Mouse (Mus musculus) spleen, postnatal 10 days (tissue): ENCODE data around the gene Tardbp.

Experiments used
- DNase-seq, 2 experiments: peaks; one replicate each; pipeline ENCODE4 v3.0.0; 2021 to 2022; ENCODE audit warnings: low spot score in 2 of 2

Gene Tardbp

DNA sequence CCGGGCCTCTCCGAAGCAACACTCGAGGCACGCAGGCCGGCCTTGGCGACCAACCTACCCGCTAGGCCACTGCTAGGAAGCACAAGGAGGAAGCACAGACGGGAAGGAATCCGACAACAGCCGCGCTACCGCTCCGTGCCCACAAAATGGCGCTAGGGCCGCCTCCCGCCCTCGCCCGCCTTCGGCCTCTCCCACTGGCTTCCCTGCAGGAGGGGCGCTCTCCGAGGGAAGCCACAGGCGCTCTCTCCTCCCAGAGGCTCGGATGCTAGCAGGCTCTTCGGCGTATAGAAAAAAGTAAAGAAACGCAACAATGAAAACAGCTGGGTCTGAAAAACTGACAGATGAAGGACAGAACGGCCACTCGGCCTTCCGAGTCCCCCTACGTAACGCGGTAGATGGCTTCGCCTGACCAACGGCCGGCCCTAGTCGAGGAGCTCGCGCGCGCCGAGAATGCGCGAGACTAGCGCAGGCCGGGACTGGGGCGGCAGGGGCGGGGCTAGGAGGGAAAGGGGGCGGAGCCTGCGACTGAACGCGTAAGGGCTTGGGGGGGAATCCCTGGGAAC, at the start of gene Tardbp:
TSS of gene Tardbp (minus strand) at position 397 of the 563 bp plus-strand sequence.
- peak; percentile 96 to 99 for DNase-seq

DNA sequence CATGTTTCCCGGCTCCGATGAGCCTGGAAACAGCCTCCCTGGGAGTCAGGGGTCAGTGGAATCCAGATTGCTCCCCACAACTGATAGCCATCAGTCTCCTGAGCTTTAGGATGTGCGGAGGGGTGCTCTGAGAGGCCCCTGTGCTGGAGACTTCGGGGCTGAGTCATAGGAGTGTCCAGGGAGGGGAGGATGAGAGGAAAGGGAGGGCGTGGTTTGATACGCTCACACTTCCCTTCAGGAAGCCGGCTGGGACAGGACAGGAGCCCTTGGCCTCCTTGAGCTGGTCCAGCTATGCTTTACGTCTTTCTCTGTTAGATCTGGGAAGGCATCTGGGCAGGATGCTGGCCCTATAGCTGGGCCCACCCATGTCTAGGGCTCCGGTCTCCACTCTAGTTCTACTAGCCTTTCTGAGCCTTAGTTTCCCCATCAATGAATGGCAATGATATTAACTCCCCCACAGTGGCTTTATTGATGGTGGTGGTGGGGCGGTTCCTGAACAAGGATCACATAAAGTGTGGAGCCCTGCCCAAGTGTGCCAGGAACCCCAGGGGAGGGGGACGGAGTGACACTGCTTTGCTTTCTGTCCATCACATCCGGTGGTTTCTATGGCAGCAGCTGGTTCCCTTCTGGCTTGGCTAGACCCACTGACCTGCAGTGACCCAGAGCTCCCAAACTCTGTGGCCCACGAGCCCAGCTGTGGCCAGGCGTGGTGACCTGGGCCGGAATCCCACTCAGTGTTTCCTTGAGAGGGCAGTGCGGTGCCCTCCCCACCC, 49.6 kb upstream of the Tardbp start:
- no peak for DNase-seq

DNA sequence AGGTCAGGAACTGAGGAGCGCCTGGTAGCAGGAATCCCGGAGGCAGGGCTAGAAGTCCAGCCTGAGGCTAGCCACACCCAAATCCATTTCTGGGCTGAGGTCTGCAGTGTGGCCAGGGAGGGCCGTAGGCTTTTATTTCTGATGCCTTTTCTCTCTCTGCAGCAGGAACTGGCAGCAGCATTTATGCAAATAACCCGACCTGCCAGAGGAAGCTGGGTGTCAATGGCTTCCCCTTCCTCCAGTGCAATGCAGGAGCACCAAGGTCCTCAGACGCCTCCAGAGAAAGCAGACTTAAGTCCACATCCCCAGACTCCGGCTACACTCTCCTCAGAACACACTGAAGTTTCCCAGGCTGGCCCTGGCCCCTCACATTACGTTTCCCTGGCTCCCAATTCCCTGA, 48.2 kb upstream of the Tardbp start:
- DNase-seq, result peak in 1 of 2 experiments; percentile 42

DNA sequence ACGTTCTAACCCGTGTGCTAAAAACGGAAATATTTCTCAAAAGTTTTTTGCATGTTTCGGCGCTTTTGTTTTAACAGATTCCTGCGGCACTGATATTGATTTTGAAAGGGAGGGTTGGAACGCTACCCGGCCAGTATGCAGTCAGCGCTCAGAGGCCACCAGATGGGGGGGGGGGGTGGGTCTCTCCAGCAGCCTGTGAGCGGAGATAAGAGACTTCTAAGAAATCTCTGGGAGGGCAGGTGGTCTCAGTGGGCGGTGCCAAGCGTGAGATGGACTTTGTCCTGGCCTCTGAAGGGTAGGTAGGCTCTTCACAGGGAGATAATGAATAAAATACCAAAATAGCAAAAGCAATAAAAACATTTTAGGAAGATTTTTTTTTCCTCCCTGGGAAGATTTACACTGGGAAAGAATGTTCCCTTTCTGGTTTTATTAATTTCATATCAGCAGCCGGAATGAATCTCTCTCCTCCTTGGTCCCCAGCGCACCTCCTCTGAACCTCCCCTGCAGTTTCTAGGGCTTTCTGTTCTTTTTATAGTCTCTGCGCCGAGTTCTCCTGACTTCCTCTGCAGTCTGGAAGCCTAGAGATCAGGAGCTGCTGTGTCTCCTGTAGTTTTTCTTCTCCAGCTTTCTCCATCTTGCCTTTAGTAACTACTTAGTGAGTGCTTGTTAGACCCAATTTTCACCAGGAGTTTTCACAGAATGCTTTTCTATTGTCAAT, 44.6 kb upstream of the Tardbp start:
- no peak for DNase-seq

DNA sequence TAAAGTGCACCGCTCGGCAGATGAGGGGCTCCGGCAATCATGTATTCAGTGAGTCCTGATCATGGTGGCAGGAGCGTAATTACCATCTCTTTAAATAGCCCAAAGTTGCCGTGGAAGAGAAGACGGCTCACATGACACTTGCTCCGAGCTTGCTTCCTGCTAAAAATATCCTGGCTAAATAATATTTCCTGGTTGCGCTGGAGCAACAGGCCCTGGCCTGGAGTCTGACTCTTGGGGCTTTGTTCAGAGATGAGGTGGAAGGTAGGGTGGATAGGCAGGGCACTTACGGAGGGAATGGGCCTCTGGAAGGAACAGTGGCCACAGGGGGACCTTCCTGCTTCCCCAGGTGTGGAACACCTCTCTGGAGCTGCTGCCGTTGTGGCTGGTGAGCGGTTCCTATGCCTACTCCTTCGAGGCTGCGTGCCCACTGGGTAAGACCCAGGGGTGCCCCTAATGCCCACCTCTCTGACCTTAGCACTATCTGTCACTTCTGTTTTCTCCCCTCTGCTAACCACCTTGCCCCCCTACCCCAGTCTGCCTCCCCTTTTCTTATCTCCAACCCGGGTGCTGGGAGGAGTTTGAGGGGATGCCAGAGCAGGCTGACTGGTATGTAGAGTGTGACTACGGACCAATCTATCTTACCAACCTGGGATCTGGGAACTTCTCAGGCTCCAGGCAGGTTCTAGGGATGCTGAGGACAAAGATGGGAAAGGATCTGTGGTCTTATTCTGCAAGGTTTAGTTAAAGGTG, 40.4 kb upstream of the Tardbp start:
- no peak for DNase-seq

DNA sequence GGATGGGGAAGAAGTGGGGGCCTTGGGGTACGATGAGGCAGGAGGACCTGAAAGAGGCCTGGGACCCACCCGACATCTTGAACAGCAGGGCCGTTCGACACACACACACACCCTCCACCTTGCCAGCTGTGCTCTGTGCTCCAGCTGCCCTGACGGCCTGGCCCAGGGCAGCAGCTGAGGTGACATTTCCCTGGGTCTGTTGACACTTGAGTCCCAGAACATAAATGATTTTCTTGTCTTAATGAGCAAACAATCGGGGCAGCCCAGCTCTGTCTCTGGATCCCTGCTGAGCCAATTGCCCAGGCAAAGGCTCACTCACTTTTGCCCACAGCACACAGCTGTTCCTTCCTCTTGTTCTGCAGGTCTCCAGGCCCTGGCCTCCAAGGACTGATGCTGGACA, 37.2 kb upstream of the Tardbp start:
- no peak for DNase-seq

DNA sequence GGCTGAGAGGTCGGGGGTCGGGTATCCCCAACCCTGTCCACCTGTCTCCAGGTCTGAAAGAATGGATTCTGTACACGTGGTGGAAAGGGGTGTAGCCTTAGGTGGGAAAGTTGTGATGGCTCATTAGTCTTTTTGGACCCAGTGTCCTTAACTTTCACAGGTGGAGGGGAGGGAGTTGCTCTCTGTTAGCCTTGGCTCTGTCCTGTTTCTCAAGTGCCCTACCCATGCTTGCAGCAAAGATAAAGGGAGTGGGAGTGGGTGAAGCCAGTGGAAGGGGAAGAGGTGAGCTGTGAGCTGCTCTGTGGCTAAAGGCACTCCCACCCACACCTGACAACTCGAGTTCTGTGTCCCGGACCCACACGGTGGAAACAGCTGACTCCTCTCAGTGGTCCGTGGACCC, 36.5 kb upstream of the Tardbp start:
- no peak for DNase-seq

DNA sequence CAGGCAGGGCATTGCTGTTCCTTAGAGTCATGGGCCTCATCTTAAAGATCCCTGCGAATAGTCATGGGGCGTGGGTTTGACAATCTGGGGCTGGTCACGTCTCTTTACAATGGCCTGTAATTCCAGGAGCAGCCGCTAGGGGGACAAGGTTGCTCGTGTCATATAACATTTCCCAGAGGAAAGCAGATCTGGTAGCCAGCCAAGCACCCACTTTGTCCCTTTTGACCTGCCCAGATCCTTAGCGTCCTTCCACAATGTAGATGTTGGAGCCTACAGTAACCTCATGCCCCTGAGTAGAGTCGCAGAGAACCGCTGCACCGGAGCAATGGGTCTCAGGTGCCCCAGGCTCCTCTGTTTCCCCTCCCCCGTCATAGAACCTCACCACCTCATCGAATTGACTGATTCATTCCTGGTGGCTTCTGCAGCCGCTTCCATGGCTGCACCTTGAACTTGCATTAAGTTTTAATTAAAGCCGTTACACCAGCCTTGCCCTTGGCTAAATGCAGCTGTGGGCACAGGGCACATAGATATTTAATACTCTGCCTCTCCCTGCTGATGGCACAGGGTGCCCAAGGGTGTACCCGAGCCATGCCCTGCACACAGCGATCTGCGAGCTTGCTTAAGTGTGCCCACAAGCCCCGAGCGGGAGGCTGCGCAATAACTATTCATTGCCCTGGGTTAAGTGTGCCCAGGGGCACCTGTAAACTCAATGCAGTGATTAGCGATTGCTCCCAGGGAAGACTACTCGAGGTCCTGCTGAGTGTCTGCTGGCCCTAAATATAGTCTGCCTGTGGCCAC, 35.5 kb upstream of the Tardbp start:
- DNase-seq, result peak; percentile 66 to 84

DNA sequence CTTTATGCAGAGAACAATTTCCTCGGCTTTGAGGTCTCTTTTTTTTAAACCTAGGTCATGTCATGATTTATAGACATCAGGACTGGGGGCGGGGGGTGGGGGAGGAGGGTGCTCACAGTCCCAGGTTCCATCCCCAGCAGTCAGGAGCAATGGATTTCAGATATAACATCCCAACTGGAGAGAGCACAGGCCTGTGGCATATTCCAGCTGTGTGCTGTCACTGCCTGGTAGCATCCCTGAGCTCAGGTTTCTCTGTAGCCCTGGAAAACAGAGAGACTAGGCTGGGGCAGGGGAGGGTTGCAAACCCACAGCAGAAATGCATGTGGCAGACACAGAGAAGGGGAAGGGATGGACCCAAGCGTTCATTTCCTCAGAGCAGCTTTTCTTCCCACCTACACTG, 33.4 kb upstream of the Tardbp start:
- DNase-seq, result no peak

DNA sequence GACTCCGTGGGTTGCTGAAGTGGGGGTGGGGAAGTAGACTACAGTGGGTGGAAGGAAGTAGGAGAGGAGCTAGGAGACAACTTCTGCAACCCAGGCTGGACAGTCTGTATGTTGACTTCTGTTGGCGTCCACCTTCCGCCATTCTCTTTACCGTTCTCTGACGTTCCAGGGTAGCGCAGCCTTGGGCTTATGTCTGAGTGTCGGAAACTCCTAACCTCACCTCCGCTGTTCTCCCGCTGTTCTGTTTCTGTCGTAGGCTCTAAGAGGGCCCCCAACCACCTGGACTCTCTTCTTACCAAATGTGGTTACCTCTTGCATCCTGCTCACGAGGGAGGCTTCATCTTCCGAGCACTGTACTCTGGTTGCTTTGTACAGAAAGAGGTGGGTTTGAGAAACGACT, 31.0 kb upstream of the Tardbp start:
- no peak for DNase-seq

DNA sequence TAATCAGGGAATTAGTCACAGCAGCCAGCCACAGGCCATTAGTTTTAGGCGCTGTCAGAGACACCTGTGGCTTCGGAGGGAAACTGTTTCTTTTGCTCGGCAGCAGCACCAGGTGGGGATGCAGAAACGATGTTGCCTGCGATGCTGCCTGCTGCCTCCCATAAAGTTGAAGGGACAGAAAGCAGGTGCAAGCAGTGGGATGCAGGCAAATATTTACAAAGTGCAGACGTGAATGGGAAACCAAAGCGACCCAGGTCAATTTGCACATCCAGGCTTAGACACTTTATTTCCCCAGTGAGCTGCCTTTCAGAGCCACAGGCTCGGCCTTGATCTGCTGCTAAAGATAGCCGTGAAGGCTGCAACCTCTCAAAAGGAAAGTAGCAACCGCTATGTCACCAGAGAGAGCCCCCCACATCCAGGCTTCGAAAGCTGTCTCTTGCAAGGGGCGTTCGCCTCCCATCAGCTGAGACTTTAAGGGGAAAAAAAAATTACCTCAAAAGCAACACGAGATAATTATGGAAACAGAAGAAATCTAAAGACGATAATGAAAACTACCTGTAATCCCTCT, 30.0 kb upstream of the Tardbp start:
- no peak for DNase-seq

DNA sequence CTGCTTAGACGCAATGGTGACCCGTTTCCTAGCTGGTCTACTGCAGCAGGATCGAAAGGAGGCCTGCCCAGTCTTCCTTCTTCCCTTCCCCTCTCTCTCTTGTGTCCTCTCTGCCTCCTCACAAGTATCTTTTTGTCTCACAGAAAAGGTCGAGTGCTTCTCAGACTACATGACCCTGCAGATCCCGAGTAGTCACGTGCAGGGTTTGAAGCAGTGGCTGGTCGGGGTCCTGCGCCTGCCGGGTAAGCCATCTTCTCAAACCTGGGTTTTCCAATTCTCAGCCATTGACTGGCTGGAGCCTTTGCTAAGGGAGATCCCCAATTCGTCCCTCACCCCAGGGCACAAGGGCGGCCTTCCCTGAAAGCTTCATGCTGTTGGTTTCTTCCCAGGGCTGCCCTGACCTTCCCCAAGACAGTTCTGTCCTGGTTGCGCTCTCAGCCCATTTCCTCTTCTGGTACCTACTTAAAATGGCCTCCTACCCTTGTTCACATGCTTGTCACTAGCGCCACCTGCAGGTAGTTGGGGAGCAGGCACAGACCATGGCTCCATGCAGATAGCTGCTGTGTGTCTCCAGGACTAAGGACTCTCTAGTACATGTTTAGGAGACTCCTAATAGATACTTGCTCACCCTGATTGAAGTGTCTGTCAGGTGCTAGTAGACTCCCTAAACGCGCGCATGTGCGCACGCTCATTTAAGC, 28.0 kb upstream of the Tardbp start:
- DNase-seq, result peak in 1 of 2 experiments; percentile 60

DNA sequence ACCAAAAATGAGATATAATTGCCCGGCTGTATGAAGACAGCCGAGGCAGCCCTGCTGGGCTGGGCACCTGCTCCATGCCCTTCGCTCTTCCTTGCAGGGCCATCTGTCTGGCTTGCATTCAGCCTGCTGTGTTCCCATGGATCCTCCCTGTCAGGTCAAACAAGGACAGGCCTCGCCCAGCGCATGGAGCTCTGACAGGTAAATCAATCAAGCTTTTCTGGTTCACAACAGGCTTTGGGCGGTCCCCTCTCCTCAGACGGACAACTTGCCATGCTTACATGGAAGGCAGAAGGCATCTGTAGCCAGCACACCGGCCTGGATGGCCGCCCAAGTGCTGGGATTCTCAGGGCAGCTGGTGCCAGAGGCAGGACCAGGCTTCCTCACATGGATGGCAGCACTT, 24.2 kb upstream of the Tardbp start:
- DNase-seq, result no peak

DNA sequence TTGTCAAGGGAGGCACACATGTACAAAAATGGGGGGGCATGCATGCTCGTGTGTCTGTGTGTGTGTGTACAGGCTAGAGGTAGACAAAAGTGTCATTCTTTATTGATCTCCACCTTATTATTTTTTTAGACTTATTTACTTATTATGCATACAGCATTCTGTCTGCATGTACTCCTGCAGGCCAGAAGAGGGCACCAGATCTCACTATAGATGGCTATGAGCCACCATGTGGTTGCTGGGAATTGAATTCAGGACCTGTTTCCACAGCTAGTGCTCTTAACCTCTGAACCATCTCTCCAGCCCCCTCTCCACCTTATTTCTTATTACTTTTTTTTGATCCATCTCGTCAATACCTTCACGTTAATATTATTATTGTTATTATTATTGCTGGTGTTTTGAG, 22.5 kb upstream of the Tardbp start:
- no peak for DNase-seq

DNA sequence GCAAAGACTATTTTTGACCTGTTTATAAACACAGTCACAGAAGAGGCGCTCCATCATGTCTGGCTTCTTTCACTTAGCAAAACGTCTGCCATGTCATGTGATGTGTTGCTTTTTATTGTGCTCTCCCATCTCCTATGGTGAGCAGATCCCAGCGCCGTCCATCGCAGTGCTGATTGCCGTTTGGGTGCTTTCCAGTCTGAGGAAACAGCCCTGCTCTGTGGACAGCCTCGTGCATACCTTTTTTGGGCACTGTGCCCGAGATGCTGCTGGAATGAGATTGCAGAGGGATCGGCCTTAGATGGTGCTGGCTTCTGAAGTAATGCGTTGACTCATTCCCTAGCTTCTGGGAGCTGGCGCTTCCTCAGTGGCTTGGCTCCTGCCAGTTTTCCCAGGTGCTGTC, 19.8 kb upstream of the Tardbp start:
- DNase-seq, result no peak

DNA sequence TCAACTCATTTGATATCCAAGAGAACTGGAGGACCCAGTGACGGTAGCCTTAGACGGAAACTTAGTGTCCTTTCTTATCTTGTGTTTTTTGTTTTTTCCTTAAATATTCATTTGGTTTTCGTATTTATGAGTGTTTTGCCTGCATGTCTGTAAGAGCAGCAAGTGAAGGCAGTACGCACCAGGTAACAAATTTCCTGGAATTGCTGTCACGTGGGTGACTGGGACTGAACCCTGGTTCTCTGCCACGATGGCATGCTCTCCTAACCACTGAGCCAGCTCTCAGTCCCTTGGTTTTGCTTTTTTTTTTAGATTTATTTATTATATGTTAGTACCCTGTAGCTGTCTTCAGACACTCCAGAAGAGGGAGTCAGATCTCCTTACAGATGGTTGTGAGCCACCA, 18.1 kb upstream of the Tardbp start:
- no peak for DNase-seq

DNA sequence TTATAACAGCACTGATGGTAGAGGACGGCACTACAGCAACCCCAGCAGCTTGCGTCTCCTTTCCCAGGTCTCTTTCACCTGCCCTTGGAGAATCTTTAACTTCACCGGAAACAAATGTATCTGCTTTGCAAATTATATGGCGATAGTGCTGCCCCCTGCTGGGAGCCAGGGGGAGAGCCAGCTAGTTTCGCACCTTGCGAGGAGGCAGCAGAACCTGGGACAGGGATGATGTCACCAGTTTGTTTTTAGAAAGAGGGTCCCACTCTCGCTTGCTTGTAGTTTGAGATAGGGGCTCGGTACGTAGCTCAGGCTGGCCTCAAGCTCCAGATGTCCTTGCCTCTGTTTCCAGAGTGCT, 17.3 kb upstream of the Tardbp start:
- peak; percentile 59 to 80 for DNase-seq

DNA sequence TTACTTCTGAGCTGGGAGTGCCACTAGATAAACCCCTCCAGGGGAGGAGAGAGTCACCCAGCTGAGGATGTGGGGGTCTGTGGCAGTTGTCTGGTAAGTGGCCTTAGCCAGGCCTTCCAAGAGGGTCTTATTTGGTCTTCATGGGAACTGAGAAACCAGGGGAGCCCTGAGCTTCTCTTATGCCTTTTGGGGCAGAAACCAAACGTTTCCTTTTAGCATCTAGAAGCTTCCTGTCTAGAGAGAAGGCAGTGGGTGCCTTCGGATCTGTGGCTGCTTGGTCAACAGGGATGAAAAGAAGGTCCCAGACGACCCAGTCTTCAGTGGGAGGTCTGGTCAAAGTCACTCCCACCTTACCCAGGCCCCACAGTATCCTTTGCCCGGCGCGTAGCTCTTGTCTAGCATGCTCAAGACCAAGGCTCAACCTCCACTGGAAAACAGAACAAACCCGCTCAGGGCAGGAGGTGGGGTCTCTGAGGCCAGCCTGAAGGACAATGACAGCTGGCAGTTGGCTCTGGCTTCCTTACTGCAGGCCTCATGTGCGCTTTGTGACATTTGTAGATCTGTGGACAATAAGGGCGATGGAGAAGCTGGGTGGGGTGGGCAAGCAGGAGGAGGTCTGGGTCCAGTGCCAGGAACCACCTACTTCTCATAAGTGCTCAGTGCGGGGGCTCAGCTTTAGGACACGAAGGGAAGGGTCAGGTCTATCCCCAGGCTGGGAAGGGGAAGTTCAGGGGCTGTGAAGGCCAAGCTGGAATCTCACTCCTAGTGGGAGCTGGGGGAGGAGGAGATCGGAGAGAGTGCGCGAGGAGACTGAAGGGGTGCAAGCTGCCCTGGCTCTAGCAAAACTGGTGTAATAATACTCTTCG, 16.7 kb upstream of the Tardbp start, which contains the start of gene Gm572:
TSS of gene Gm572 (plus strand) at position 27 of the 866 bp plus-strand sequence.
- peak in 1 of 2 experiments; percentile 14 for DNase-seq

DNA sequence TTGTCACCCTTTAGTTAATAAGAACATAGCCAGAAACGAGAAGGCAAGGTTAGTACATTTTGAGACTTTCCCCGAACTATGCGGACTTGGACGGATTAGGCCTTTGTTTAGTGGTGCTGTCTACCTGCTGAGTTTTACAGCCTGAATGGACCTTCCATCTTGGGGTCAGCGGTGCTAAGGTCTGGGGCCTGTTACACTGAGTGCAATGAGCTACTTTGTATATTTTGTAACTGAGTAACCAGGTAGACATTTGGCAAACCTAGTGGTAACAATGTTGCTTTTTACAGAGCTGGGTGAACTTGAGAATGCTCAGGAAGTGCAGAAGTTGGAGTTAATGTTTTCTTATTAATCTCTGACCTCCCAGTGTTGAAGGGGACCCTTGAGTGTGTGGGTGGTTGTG, 14.3 kb upstream of the Tardbp start:
- no peak for DNase-seq

DNA sequence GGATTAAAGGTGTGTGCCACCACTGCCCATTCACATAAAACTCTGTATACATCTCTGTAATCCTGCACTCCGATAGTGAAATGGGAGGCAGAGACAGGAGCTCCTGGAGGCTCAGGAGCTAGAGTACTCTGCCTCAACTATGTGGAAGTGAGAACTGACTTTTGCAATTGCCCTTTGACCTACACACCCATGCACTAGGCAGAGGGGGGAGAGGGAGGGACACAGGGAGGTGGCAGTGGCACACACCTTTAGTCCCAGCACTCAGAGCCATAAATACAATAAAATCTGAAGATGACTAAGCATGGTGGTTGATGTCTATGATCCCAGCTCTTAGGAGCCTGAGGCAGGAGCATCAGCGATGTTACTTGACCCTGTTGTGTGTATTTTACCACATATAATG, 12.6 kb upstream of the Tardbp start:
- no peak for DNase-seq
